Mouse (Mus musculus) G1E-ER4 (cell line): ENCODE results near the gene Grem2. TPM values are rescaled to one million over a fixed set of nuclear protein-coding genes. Genes with fewer than 3 reads are reported as not detected.

Experiments
- GATA1 ChIP-seq: IDR thresholded peaks from one replicate; pipeline ENCODE4 v1.8.0; 2012; ENCODE audit warnings: low read length, inconsistent platforms
- polyA plus RNA-seq: library from polyadenylated mRNA; stranded (reverse); fragments of >175 nt; gene quantifications from 2 replicates; pipeline ENCODE4 v1.2.3, GENCODE M21; 2012

The Grem2 gene
- not detected in 2 replicates for polyA plus RNA-seq

DNA sequence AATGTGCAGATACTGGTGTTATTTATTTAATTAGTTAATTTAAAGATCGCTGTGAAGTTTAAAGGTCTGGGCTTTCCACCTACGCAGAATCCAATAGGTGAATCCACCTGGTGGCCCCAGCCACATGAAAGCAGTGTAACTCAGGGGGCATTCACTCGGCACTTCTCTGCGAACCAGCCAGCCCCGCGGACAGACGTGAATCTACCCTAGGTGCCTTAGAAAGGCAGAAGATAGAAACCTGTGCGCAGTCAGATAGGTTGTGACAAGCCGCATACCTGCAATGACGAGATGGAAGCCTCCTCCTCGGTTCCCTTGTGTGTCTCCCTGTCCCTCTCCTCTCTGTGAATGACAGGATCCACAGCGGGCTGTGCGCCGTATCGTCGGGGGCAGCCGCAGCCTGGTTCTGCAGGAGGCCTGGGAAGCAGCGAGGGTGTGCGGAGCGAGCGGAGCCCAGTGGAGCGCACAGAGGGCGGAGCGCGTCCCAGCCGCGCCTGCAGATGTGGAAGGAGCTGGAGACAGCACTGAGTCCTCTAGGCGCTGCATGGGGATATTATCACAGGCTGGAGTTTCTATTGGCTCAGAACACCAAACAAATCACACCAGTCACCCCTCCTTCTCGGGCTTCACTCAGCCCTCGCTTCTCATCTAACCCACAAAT is at the start of gene Grem2:
Gene Grem2 (minus strand): TSS at position 522 of the 658 bp plus-strand sequence.
- TF ChIP-seq GATA1: no peak

DNA sequence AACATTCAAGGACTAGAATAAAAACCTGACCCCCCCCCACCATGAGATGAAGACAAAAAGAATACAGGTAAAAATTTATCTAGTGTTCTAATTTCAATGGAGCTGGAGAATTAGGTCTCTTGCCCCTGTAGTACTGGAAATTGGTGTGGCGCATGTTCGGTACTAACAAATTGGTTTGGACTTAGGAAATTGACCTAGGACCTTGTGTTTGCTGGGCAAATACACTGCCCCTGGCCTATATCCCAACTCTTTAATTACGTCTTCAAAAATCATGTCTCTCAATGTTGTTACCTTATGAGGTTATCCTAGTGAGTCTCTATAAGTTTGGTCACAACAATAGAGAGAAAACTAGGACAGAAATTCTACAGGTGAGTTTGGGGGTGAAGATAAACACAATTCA is 38.2 kb upstream of the Grem2 start:
- TF ChIP-seq GATA1: no peak

- no peak for TF ChIP-seq GATA1
Observed at GRCm38 (mm10) chr1:174931003-174931619, 9.5 kb upstream of the Grem2 start.

GRCm38 (mm10) chr1:174929459-174930181 is 8.0 kb upstream of the Grem2 start:
- no peak for TF ChIP-seq GATA1

- TF ChIP-seq GATA1: no peak
Observed at GRCm38 (mm10) chr1:174918949-174919348, 2.7 kb downstream of the Grem2 start.

DNA sequence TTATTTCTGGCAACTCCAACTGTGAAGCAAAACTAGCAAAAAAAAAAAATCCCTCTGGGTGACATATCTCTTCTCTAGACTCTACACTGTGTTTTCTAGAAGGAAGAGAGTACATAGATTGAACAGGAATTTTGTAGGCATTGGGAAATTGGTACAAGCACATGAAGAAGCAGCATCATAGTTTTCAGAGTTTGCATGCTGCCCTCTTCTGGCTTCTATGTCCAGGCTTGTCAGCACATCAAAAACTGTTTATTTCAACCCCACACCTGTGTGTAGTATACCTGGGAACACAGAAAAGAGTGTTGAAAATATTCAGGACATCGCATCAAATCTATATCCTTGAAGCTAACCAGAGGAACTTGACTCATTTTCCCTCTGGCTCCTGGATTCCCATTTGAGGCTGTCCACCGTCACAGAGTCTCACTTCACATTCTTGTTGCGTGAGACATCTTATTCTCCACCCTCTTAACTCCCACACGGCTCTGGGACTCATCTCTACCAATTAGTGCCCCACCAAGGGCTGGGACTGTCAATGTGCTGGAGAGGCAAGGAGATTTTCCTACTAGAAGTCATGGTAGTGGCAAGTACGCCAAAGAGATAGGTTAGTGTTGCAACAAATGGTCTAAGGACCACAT is 3.3 kb downstream of the Grem2 start:
- TF ChIP-seq GATA1: no peak

GRCm38 (mm10) chr1:174909834-174910233 is 11.8 kb downstream of the Grem2 start:
- TF ChIP-seq GATA1: no peak

DNA sequence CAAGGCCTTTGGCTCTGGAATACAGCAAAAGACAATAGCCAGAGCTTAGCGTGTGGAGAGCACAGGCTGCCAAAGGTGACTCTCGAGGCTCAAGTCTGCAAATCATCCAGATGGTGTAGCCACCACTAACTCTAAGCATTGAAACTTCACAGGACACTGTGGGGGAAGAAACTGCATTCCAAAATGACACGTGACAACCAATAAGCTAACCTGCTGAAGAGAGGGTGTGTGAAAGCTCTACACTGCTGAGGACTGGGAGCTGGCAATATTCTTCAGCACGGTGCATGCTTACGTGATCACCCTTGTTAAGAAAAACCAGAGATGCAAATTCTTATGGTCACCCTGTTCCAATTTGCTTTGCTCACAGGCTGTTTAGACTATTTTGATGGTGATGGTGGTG is 13.4 kb downstream of the Grem2 start:
- no peak for TF ChIP-seq GATA1

GRCm38 (mm10) chr1:174907637-174908036 is 14.0 kb downstream of the Grem2 start:
- TF ChIP-seq GATA1: no peak

DNA sequence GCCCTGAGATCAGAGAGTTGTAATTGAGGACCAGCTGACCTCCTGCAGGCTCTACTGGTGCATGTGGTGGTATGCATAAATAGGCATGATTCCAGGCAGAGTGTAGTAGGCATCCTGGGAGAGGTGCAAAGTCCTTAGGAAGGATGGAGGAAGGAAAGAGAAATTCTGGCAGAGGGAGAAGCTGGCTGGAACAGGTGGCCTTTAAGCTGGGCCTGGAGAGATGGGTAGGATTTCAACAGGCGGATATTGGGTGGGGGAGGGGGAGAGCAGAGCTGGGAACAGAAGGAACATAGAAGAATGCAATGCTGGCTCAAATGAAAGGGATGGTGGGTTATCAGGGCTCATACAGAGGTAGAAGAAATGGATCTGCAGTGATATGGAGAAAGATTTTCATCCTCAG is 18.9 kb downstream of the Grem2 start:
- no peak for TF ChIP-seq GATA1

DNA sequence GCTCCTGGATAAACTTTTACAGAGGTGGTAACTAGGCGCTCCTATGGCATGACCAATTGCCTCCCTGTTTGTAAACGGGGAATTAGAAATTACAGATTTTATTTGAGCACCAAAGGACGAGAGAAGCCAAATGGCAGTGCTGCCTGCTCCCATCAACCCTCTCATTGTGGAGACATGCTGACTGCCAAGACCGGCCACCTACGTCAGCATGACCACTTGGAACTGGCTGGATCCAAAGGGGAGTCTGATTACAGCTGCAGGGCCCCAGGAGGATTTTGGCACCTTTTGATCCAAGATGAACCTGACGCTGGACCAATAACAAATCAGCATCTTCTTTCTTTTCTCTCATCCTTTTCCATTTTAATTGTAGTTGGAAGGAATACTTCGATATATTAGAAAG is 29.1 kb downstream of the Grem2 start:
- no peak for TF ChIP-seq GATA1

- TF ChIP-seq GATA1: no peak
Observed at GRCm38 (mm10) chr1:174888684-174889405, 32.8 kb downstream of the Grem2 start.

DNA sequence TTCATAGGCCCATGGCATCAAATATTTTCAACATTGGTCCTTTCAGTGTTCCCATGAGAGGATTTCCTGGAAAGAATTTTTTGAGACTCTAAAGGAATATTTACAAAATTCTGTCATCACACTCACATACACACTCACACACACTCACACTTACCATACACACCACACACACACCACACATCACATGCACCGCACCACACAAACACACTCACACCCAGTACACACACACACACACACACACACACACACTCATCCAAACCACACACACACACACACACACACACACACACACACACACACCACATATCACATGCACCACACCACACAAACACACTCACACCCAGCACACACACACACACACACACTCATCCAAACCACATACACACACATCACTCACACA is 33.5 kb downstream of the Grem2 start:
- TF ChIP-seq GATA1: no peak

- TF ChIP-seq GATA1: no peak
Observed at GRCm38 (mm10) chr1:174882496-174882895, 39.1 kb downstream of the Grem2 start.

GRCm38 (mm10) chr1:174875173-174875572 is 46.4 kb downstream of the Grem2 start:
- TF ChIP-seq GATA1: no peak
